Comparison of ENCODE assay signal across 13 mouse cellular contexts in genomic region chr8:104061048-104061988, GRCm38 (mm10). TPM values are rescaled to one million over a fixed set of nuclear protein-coding genes. Genes with fewer than 3 reads are reported as not detected.
DNase-seq lines count a peak whose midpoint lies in the region; ATAC-seq and TF ChIP-seq lines count a peak whose summit lies in the region.
"Had no signal": no experiment of that assay in that cellular context is flagged by ENCODE, and none has a peak within 500 bp of the region (broad histone marks: within the 10 kb centered on the region; RNA-seq: fewer than 3 reads in every experiment).

No protein-coding gene starts in this region.

- no peaks in the 10 kb centered on the region for H3K9me3 ChIP-seq in midbrain, embryonic 10.5 days (replicated peaks)
- H3K9me3 ChIP-seq in midbrain, postnatal 0 days (ENCODE audit: low read length) = no peaks in the 10 kb centered on the region
- H3K9me3 ChIP-seq in hindbrain, embryonic 12.5 days (replicated peaks) = no peaks in the 10 kb centered on the region
- H3K9me3 ChIP-seq in midbrain, embryonic 11.5 days (ENCODE audit: control insufficient read depth, low read length) = no peaks in the 10 kb centered on the region
- H3K9me3 ChIP-seq in stomach, postnatal 0 days (ENCODE audit: control insufficient read depth, low read length) = no peaks in the 10 kb centered on the region

- H3K27ac ChIP-seq in midbrain, embryonic 10.5 days (replicated peaks) = peak overlapping the region; percentile 77
- H3K27ac ChIP-seq in midbrain, postnatal 0 days (ENCODE audit: low read depth, low read length) = no peak overlapping the region
- H3K27ac ChIP-seq in hindbrain, embryonic 12.5 days = peak overlapping the region; percentile 77
- H3K27ac ChIP-seq in midbrain, embryonic 11.5 days (ENCODE audit: low read depth, low read length) = no peak overlapping the region; the same call in 1 of the 2 replicates
- 0 out of 2 replicates have a peak overlapping the region, but pooled peaks have one; percentile 8 for H3K27ac ChIP-seq in stomach, postnatal 0 days (replicated peaks)
- H3K27ac ChIP-seq: macrophage had no signal

- H3K4me1 ChIP-seq in midbrain, embryonic 10.5 days = peaks cover 29% of the 10 kb centered on the region
- H3K4me1 ChIP-seq in midbrain, postnatal 0 days (ENCODE audit: insufficient read depth, low read length) = peaks cover 5% of the 10 kb centered on the region; the same call in 1 of the 2 replicates
- peaks cover 20% of the 10 kb centered on the region for H3K4me1 ChIP-seq in hindbrain, embryonic 12.5 days
- H3K4me1 ChIP-seq in midbrain, embryonic 11.5 days (ENCODE audit: control insufficient read depth, insufficient read depth, low read length) = peaks cover 16% of the 10 kb centered on the region
- no peaks in the 10 kb centered on the region for H3K4me1 ChIP-seq in stomach, postnatal 0 days (replicated peaks; ENCODE audit: control insufficient read depth, insufficient read depth)

- no peak for DNase-seq in midbrain, embryonic 10.5 days (ENCODE audit: low spot score)
- no peak for DNase-seq in midbrain, postnatal 0 days (ENCODE audit: low spot score)
- DNase-seq in midbrain, embryonic 11.5 days (ENCODE audit: low spot score, missing footprints) = peak; percentile 81
- no peak for DNase-seq in stomach, postnatal 0 days (ENCODE audit: low spot score)
- DNase-seq in gastrocnemius, adult 18-20 months (ENCODE audit: low spot score) = no peak
- DNase-seq: cerebellum, adult 9-11 months; liver; right cerebral cortex, postnatal 25 days had no signal

- no peak overlapping the region for H3K4me2 ChIP-seq in midbrain, postnatal 0 days (ENCODE audit: low read depth, low read length, poor library complexity, severe bottlenecking)
- H3K4me2 ChIP-seq in hindbrain, embryonic 12.5 days (replicated peaks) = peak overlapping the region; percentile 30
- H3K4me2 ChIP-seq in midbrain, embryonic 11.5 days = no peak overlapping the region
- no peak overlapping the region for H3K4me2 ChIP-seq in stomach, postnatal 0 days (replicated peaks; ENCODE audit: low read depth)

- no peak overlapping the region for H3K9ac ChIP-seq in midbrain, postnatal 0 days (replicated peaks; ENCODE audit: low read length, poor library complexity, severe bottlenecking)
- no peak overlapping the region for H3K9ac ChIP-seq in hindbrain, embryonic 12.5 days
- H3K9ac ChIP-seq in midbrain, embryonic 11.5 days (ENCODE audit: low read length) = no peak overlapping the region
- H3K9ac ChIP-seq in stomach, postnatal 0 days (ENCODE audit: low read length) = no peak overlapping the region

- H3K4me3 ChIP-seq in midbrain, embryonic 10.5 days = no peak overlapping the region
- H3K4me3 ChIP-seq in midbrain, postnatal 0 days (ENCODE audit: low read depth, low read length) = no peak overlapping the region
- no peak overlapping the region for H3K4me3 ChIP-seq in hindbrain, embryonic 12.5 days
- H3K4me3 ChIP-seq in midbrain, embryonic 11.5 days (ENCODE audit: low read depth, low read length) = no peak overlapping the region
- no peak overlapping the region for H3K4me3 ChIP-seq in stomach, postnatal 0 days (ENCODE audit: low read depth, low read length)

- TF ChIP-seq EP300 in stomach, postnatal 0 days (optimal IDR thresholded peaks at IDR 0.05) = no peak

- TF ChIP-seq CTCF in midbrain, postnatal 0 days (IDR thresholded peaks at IDR 0.05) = no peak
- no peak for TF ChIP-seq CTCF in stomach, postnatal 0 days (IDR thresholded peaks at IDR 0.05; ENCODE audit: low read depth)

- no peaks in the 10 kb centered on the region for H3K36me3 ChIP-seq in midbrain, embryonic 10.5 days
- no peaks in the 10 kb centered on the region for H3K36me3 ChIP-seq in midbrain, postnatal 0 days (ENCODE audit: insufficient read depth, low read length)
- H3K36me3 ChIP-seq in hindbrain, embryonic 12.5 days = no peaks in the 10 kb centered on the region
- H3K36me3 ChIP-seq in midbrain, embryonic 11.5 days (ENCODE audit: control insufficient read depth, insufficient read depth, low read length) = no peaks in the 10 kb centered on the region
- H3K36me3 ChIP-seq in stomach, postnatal 0 days (ENCODE audit: control insufficient read depth, insufficient read depth, low read length) = no peaks in the 10 kb centered on the region

- no peaks in the 10 kb centered on the region for H3K27me3 ChIP-seq in midbrain, embryonic 10.5 days (ENCODE audit: low read depth, poor library complexity, severe bottlenecking)
- no peaks in the 10 kb centered on the region for H3K27me3 ChIP-seq in midbrain, postnatal 0 days (ENCODE audit: insufficient read depth, low read length)
- no peaks in the 10 kb centered on the region; the same call in 1 of the 2 replicates for H3K27me3 ChIP-seq in hindbrain, embryonic 12.5 days
- H3K27me3 ChIP-seq in midbrain, embryonic 11.5 days (ENCODE audit: control insufficient read depth, insufficient read depth, low read length) = no peaks in the 10 kb centered on the region
- no peaks in the 10 kb centered on the region for H3K27me3 ChIP-seq in stomach, postnatal 0 days (ENCODE audit: control insufficient read depth, insufficient read depth, low read length)

- 83% methylated on average over 6 of the region's 6 CpGs for WGBS in midbrain, embryonic 10.5 days
- 61% methylated on average over 6 of the region's 6 CpGs for WGBS in midbrain, postnatal 0 days
- 64% methylated on average over 6 of the region's 6 CpGs for WGBS in hindbrain, embryonic 12.5 days
- 76% methylated on average over 6 of the region's 6 CpGs for WGBS in midbrain, embryonic 11.5 days
- WGBS in stomach, postnatal 0 days = 33% methylated on average over 6 of the region's 6 CpGs

- ATAC-seq in midbrain, postnatal 0 days (ENCODE audit: low FRiP score) = no peak
- ATAC-seq in hindbrain, embryonic 12.5 days (ENCODE audit: low FRiP score) = peak; percentile 55
- ATAC-seq in midbrain, embryonic 11.5 days (ENCODE audit: low FRiP score) = peak; percentile 48
- peak; percentile 82 for ATAC-seq in stomach, postnatal 0 days (ENCODE audit: low FRiP score, low TSS enrichment)
- ATAC-seq in megakaryocyte progenitor cell, adult 5-6 weeks (replicated peaks; ENCODE audit: poor library complexity) = no peak

RNA-seq across cellular contexts. Expression of gene Cdh5, which starts 40.1 kb away (rescaled TPM):
- polyA plus RNA-seq in midbrain, embryonic 10.5 days (2016; fragmentation: Nextera tagmentation; extraction: Ambion mirVana) = 12.2 and 13.9 TPM in 2 replicates
- 18.6 and 22.0 TPM in 2 replicates for total RNA-seq in midbrain, postnatal 0 days (2014; rRNA removed)
- polyA plus RNA-seq in midbrain, postnatal 0 days (2015; fragmentation: Nextera tagmentation; extraction: Ambion mirVana) = 8.6 and 9.7 TPM in 2 replicates
- polyA plus RNA-seq in hindbrain, embryonic 12.5 days (2016; fragmentation: Nextera tagmentation; extraction: Ambion mirVana) = 16.2 and 20.6 TPM in 2 replicates
- 18.0 and 19.0 TPM in 2 replicates for polyA plus RNA-seq in midbrain, embryonic 11.5 days (2014; fragmentation: Nextera tagmentation; extraction: Ambion mirVana)
- polyA plus RNA-seq in stomach, postnatal 0 days (2015; fragmentation: Nextera tagmentation; extraction: Ambion mirVana) = 8.2 and 8.7 TPM in 2 replicates
- total RNA-seq in megakaryocyte progenitor cell, adult 5-6 weeks (2015) = not detected in 2 replicates
- total RNA-seq in megakaryocyte progenitor cell, adult 5-6 weeks (2017) = 0.07 TPM in 1 of 2 replicates, not detected in the other
- 10 to 100 TPM; 33.7 to 40.2 TPM for total RNA-seq in gastrocnemius, adult 18-20 months (2021)
- total RNA-seq: hematopoietic stem cell, adult 5-6 weeks; neutrophil, adult 5-6 weeks had no signal

Comparison
In these comparisons a context has a peak if more than half of its experiments do, and no peak if none do; other contexts are left out.
1. H3K27ac ChIP-seq: peak in midbrain, embryonic 10.5 days (single experiment), hindbrain, embryonic 12.5 days (single experiment) and stomach, postnatal 0 days (single experiment); none in midbrain, postnatal 0 days (single experiment) and midbrain, embryonic 11.5 days (single experiment).
2. ATAC-seq: peak in hindbrain, embryonic 12.5 days (single experiment), midbrain, embryonic 11.5 days (single experiment) and stomach, postnatal 0 days (single experiment); none in midbrain, postnatal 0 days (single experiment) and megakaryocyte progenitor cell, adult 5-6 weeks (single experiment).